Mouse (Mus musculus): ENCODE results near the gene Gm44511. TPM values are rescaled to one million over a fixed set of nuclear protein-coding genes. Genes with fewer than 3 reads are reported as not detected.
A peak's percentile ranks its signal among the peaks of the same experiment; 100 is the strongest.
"Not testable (repeated sequence)": the region's sequence is repeated elsewhere in the genome, so short reads cannot be mapped to it uniquely, and the experiment has no call there.

The Gm44511 gene
- polyA plus RNA-seq, 1 experiment from 2014 or later = not detected

DNA sequence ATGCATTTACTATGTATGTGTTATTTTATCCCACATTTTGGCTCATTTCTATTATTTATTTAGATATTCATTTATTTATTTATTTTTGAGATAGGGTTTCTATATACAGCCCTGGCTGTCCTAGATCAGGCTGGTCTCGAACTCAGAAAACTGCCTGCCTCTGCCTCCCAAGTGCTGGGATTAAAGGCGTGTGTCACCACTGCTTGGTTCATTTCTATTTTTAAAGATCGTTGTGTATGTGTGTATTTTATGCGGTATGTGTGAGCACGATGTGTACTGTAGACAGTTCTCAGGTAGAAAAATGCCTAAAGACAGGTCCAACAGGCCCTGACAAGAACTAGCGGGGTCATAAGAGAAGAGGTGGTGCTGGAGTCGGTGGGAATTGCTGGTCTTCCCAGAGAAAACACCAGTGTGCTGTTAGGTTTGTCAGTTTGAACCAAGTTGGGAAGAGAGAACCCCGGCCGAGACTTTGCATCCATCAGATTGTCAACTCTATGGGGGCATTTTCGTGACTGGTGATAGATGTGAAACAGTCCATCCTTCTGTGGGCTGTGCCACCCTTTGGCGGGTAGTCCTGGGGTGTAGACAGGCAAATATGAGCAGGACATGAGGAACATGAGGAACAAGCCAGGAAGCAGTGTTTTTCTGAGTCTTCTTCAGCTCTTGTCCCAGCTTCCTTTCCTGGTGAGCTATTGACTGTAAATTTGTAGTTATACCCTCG is 28.8 kb downstream of the Gm44511 start:
- Histone ChIP-seq H3K9me3 (no peaks in the 10 kb centered on the region), H3K4me3 (peak overlapping the region; percentile 62; the same call in 1 of the 2 replicates), H3K9ac (no peak overlapping the region), H3K4me2 (peak overlapping the region; percentile 69), H3K27ac (no peak overlapping the region), H3K4me1 (peaks cover 10% of the 10 kb centered on the region), H3K27me3 (no peaks in the 10 kb centered on the region), H3K36me3 (no peaks in the 10 kb centered on the region)
- WGBS = 72% methylated on average over 12 of the region's 12 CpGs
- ATAC-seq (ENCODE audit: insufficient number of reproducible peaks, insufficient read depth, low FRiP score, low TSS enrichment, low read depth) = no peak

DNA sequence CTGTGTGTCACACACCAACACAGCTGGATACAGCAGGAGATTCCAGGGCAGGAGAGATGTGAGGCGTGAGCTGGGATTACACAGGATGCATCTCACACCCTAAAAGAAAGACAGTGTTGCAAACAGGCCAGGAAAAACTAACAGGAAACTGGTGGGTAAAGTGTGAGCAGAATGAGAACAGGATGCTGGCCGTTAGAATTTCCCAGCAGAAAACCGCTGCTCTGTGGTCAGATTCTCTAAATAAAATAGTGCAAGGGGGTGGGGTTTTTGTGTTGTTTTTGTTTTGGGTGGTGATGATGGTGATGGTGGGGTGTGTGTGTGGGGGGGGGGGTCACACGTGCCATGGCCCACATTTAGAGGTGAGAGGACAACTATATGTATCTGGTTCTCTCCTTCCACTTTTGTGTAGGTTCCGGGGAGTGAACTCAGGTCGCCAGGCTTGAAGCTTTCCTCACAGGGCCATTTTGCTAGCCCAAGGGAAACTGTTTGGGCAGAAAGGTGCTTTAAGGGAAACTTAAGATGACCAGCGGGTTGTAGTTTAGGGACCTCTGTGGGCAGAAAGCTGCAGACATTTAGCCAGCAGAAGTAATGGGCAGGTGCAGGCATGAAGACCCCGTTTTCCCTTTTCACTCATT is 29.7 kb downstream of the Gm44511 start:
- WGBS = 69% methylated on average over 8 of the region's 8 CpGs

DNA sequence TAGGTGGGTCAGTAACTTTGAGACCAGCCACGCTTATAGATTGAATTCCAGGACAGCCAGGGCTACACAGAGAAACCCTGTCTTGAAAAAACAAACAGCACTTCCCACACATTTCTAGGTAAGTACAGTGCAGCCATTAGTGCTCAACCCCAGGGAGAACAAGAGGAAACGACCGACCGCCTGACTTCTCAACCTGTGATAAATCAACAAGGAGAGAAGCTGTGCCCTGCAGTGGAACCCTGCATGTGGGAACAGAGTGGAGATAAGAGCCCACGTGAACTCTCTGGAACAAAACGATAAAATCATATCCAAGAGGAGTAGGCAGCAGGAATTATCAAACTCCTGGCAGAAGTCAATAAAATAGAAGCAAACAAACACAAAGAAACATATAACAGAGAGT is 32.4 kb downstream of the Gm44511 start:
- Histone ChIP-seq H3K4me2 (no peak overlapping the region), H3K27ac (no peak overlapping the region), H3K27me3 (no peaks in the 10 kb centered on the region), H3K9ac (no peak overlapping the region), H3K36me3 (no peaks in the 10 kb centered on the region), H3K9me3 (no peaks in the 10 kb centered on the region), H3K4me1 (peaks cover 10% of the 10 kb centered on the region), H3K4me3 (no peak overlapping the region)
- WGBS = 60% methylated on average over 6 of the region's 6 CpGs
- no peak for ATAC-seq (ENCODE audit: insufficient number of reproducible peaks, insufficient read depth, low FRiP score, low TSS enrichment, low read depth)

More for the DNA sequence above, 29.7 kb downstream of the Gm44511 start:
- no peaks in the 10 kb centered on the region for H3K9me3 ChIP-seq
- H3K4me3 ChIP-seq = no peak overlapping the region
- H3K4me2 ChIP-seq = no peak overlapping the region
- H3K27me3 ChIP-seq = no peaks in the 10 kb centered on the region
- H3K27ac ChIP-seq = no peak overlapping the region
- no peak for ATAC-seq (ENCODE audit: insufficient number of reproducible peaks, insufficient read depth, low FRiP score, low TSS enrichment, low read depth)
- peaks cover 10% of the 10 kb centered on the region for H3K4me1 ChIP-seq
- H3K36me3 ChIP-seq = no peaks in the 10 kb centered on the region
- H3K9ac ChIP-seq = no peak overlapping the region

DNA sequence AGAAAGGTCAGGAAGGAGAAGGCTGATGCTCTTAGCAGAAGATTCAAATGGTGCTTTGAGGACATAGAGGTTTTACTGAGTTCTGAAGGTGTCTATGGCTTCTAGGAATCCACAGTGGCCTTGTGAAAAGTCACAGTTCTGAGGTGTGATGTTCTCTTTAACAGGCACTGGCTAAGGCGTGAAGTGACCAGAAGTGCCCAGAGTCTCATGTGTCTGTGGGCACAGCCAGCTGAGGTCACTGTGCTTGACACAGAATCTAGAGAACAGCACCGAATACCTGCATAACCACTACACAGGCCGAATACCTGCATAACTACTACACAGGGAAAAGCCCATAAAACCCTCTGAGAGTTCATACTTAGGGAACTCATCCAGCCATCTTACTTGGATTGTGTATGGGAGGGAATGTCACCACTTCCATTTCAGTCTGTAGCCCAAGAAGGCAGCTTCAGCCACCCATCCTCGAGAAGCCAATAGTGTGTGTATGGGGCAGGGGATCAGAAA is 35.6 kb downstream of the Gm44511 start:
- not testable (repeated sequence) for H3K4me2 ChIP-seq; H3K4me3 ChIP-seq; H3K4me1 ChIP-seq; H3K9me3 ChIP-seq; H3K27ac ChIP-seq; H3K27me3 ChIP-seq; H3K36me3 ChIP-seq; ATAC-seq (ENCODE audit: insufficient number of reproducible peaks, insufficient read depth, low FRiP score, low TSS enrichment, low read depth); H3K9ac ChIP-seq
- WGBS = 90% methylated on average over 4 of the region's 4 CpGs

DNA sequence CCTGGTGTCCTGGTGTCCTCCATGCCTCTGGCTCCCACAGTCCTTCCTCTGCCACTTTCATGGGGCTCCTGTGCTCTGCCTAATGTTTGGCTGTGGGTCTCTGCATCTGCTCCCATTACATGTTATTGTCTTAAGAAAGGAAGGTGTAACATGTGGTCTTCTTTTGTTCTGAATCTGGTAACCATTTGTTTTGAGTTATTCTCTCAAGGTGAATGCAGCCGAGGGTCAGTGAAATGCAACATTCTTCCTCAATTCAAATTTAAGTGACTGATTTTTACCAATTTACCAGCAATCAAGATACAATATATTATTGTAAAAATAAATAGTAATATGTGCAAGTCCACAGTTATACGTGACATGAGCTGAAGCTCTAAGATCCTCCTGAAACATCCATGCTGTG is 37.0 kb downstream of the Gm44511 start, which contains the start of gene Klrb1c:
Klrb1c (minus strand) TSS at position 101 of the 400 bp plus-strand sequence.
- Histone ChIP-seq H3K36me3 (no peaks in the 10 kb centered on the region), H3K4me1 (no peaks in the 10 kb centered on the region), H3K27me3 (no peaks in the 10 kb centered on the region), H3K4me3 (no peak within 1 kb of the TSS), H3K9ac (no peak within 1 kb of the TSS), H3K27ac (no peak within 1 kb of the TSS), H3K9me3 (no peaks in the 10 kb centered on the region), H3K4me2 (no peak within 1 kb of the TSS)
- 80% methylated on average over 2 of the region's 2 CpGs for WGBS
- ATAC-seq (ENCODE audit: insufficient number of reproducible peaks, insufficient read depth, low FRiP score, low TSS enrichment, low read depth) = no peak

DNA sequence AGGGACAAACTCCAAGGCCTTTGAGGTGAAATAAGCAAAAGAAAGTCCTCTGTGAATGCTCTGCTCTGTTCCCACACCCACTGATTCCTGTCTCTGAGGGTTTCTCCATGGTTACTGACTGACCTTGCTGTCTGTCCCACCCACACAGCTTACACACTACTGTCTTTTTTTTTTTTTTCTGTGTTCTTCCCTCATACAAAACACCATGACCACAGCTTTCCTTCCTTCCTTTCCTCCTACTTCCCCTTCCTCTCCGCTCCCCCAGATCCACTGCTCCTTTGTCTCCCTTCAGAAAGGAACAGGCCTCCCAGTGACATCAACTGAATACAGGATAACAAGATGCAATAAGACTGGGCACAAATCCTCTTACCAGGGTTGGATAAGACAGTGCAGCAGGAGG is 37.6 kb downstream of the Gm44511 start:
- no peak overlapping the region for H3K4me3 ChIP-seq
- H3K27ac ChIP-seq = no peak overlapping the region
- H3K27me3 ChIP-seq = no peaks in the 10 kb centered on the region
- H3K4me1 ChIP-seq = no peaks in the 10 kb centered on the region
- no peak overlapping the region for H3K4me2 ChIP-seq
- WGBS = 89% methylated on average over 1 of the region's 1 CpGs
- H3K9ac ChIP-seq = no peak overlapping the region
- H3K9me3 ChIP-seq = no peaks in the 10 kb centered on the region
- H3K36me3 ChIP-seq = no peaks in the 10 kb centered on the region
- ATAC-seq (ENCODE audit: insufficient number of reproducible peaks, insufficient read depth, low FRiP score, low TSS enrichment, low read depth) = no peak

DNA sequence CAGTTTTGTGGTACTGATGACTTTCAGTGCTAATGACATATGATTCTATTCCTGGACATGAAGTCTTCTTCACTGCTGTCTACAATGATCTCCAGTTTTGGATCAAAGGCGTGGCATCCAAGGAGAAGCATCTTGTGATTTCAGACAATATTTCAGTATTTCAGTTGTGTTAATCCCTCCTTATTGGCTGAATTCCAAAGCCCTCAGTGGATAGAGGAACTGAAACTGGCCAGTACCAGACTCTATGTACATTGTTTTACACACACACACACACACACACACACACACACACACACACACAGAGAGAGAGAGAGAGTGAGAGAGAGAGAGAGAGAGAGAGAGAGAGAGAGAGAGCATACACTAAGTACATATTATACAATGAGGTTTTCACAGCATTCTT is 39.7 kb downstream of the Gm44511 start:
- H3K9me3 ChIP-seq; H3K36me3 ChIP-seq; H3K4me3 ChIP-seq; H3K27ac ChIP-seq; H3K4me1 ChIP-seq; H3K4me2 ChIP-seq; H3K9ac ChIP-seq; ATAC-seq (ENCODE audit: insufficient number of reproducible peaks, insufficient read depth, low FRiP score, low TSS enrichment, low read depth); H3K27me3 ChIP-seq: not testable (repeated sequence)
- 79% methylated on average over 1 of the region's 1 CpGs for WGBS

DNA sequence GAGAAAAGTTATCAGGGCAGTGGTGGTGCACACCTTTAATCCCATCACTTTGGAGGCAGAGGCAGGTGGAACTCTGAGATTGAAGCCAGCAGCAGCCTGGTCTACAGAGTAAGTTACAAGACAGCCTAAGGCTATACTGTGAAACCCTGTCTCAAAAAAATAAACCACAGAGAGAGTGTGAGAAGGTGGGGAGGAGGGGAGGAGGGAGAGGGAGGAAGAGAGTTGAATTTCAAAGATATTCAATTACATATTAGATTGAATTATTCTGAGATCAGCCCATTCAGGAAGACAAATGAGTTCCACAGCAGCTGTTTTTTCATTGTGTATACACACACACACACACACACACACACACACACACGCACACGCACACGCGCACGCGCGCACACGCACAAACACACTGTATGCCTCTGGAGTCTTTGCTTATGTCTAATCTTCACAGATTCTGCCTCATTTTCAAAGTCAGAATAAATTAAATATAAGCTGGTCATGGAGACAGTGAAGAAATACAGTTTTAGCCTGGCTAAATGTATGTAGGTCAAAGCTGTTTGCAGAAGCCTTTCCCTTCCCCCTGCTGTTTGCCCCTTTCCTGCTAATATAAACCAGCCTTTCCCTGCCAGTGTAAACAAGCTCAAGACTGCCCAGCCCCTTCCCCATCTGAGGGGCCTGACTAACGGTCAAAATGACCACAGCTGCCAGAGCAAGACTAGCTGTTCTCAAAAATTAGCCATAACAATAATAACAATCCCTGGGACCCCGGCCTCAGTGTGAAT is 56.4 kb downstream of the Gm44511 start:
- 71% methylated on average over 10 of the region's 10 CpGs for WGBS

DNA sequence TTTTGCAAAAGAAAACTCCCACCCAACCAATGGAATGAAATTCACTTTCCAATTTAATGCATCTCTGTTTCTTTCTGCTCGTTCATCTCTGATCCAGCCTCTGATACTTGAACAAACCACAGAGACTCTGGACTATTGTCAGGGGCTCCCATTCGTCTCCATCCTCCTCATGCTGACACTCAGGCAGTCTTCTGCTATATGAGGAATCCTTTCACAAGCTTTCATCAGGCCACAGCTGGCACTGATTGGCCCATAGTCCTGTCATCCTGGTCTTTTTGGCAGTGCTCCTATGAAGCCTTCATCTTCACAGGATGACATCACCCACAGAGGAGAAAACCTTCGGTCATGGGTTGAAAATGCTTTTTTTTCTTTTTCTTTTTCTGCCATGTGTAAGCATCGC is 58.1 kb downstream of the Gm44511 start:
- Histone ChIP-seq H3K27ac (no peak overlapping the region), H3K27me3 (no peaks in the 10 kb centered on the region), H3K9me3 (no peaks in the 10 kb centered on the region), H3K4me2 (no peak overlapping the region), H3K4me3 (no peak overlapping the region), H3K9ac (no peak overlapping the region), H3K4me1 (peaks cover 9% of the 10 kb centered on the region; the same call in 1 of the 2 replicates), H3K36me3 (no peaks in the 10 kb centered on the region)
- WGBS = 72% methylated on average over 4 of the region's 4 CpGs
- no peak for ATAC-seq (ENCODE audit: insufficient number of reproducible peaks, insufficient read depth, low FRiP score, low TSS enrichment, low read depth)

More for the DNA sequence above, 56.4 kb downstream of the Gm44511 start:
- no peaks in the 10 kb centered on the region for H3K27me3 ChIP-seq
- H3K4me2 ChIP-seq = peak overlapping the region; percentile 39
- no peaks in the 10 kb centered on the region for H3K36me3 ChIP-seq
- peaks cover 8% of the 10 kb centered on the region; the same call in 1 of the 2 replicates for H3K4me1 ChIP-seq
- H3K9ac ChIP-seq = 0 out of 2 replicates have a peak overlapping the region, but pooled peaks have one; percentile 51
- H3K4me3 ChIP-seq = no peak overlapping the region
- H3K9me3 ChIP-seq = no peaks in the 10 kb centered on the region
- ATAC-seq (ENCODE audit: insufficient number of reproducible peaks, insufficient read depth, low FRiP score, low TSS enrichment, low read depth) = no peak
- H3K27ac ChIP-seq = no peak overlapping the region

DNA sequence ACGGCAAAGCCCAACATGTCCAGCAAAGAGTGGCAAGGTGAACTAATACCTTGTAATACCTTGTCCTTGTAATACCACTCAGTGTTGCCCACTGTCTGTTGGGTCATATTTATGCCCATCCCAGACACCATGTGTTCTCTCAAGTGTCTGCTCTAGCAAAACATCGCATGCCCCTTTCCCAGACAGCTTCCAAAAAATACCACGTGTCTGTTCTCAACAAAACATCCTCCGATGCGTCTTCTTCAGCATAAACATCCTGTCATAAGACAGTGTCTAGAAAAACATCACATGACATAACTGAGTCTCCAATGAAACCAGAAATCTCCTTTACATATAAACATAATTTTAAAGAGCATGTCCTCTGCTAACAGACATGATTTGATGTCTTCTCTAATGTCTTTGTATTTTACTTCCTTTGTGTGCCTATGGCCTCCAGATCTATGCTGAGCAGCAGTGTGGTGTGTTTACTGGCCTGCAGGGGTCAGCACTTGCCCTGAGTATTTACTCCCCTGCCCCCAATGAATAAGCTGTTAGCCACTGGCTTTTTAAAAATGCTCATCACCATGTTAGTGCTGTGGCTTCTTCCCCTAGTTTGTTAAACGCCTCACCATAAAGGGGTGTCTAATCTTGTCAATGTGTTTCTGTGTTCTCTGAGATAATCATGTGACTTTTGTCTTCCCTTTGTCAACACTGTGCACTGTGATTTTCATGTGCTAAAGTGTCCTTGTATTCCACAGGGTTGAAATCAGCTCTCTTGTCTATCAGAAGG is 59.4 kb downstream of the Gm44511 start:
- not testable (repeated sequence) for ATAC-seq (ENCODE audit: insufficient number of reproducible peaks, insufficient read depth, low FRiP score, low TSS enrichment, low read depth); H3K9ac ChIP-seq
- 67% methylated on average over 6 of the region's 6 CpGs for WGBS

DNA sequence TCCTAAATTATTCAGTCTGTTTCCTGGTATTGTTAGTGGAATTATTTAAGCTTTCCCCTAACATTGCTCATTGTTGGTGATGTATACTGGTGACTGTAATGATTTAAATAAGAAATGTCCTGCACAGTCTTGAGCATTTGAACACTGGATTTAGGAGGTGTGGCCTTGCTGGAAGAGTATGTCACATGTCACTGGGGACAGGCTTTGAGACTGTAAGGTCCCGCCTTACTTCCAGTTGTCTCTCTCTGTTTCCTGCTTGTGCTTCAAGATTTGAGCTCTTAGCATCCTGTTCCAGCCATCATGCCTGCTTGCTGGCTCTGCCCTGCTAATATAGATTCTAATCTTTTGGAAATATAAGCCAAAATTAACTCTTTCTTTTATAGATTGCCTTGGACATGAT is 60.9 kb downstream of the Gm44511 start:
- Histone ChIP-seq H3K27ac (no peak overlapping the region), H3K4me3 (no peak overlapping the region), H3K9ac (no peak overlapping the region), H3K4me1 (peaks cover 15% of the 10 kb centered on the region), H3K36me3 (no peaks in the 10 kb centered on the region), H3K27me3 (no peaks in the 10 kb centered on the region), H3K4me2 (no peak overlapping the region), H3K9me3 (no peaks in the 10 kb centered on the region)
- ATAC-seq (ENCODE audit: insufficient number of reproducible peaks, insufficient read depth, low FRiP score, low TSS enrichment, low read depth) = no peak
- 86% methylated on average over 1 of the region's 1 CpGs for WGBS

More for the DNA sequence above, 59.4 kb downstream of the Gm44511 start:
- H3K4me1 ChIP-seq = peaks cover 14% of the 10 kb centered on the region; the same call in 1 of the 2 replicates
- not testable (repeated sequence) for H3K9me3 ChIP-seq, H3K36me3 ChIP-seq, H3K27me3 ChIP-seq, H3K4me3 ChIP-seq, H3K27ac ChIP-seq, H3K4me2 ChIP-seq

All from embryonic facial prominence, embryonic 13.5 days (tissue).